Mouse (Mus musculus) gonadal fat pad, adult 2 months (tissue): ENCODE measurements around the gene Ern1. TPM values are rescaled to one million over a fixed set of nuclear protein-coding genes. Genes with fewer than 3 reads are reported as not detected.
"Not testable (repeated sequence)": the region's sequence is repeated elsewhere in the genome, so short reads cannot be mapped to it uniquely, and the experiment has no call there.

Experiments
- DNase-seq: peaks from one replicate; pipeline ENCODE4 v3.0.0-alpha.2; 2012; ENCODE audit warnings: low read depth
- polyA plus RNA-seq: library from polyadenylated mRNA; depleted of rRNA; stranded (reverse); fragments of >200 nt; gene quantifications from 2 replicates; pipeline ENCODE4 v1.2.3, GENCODE M21; 2012

Ern1 gene
- polyA plus RNA-seq, 1 experiment: 52.6 TPM

DNA sequence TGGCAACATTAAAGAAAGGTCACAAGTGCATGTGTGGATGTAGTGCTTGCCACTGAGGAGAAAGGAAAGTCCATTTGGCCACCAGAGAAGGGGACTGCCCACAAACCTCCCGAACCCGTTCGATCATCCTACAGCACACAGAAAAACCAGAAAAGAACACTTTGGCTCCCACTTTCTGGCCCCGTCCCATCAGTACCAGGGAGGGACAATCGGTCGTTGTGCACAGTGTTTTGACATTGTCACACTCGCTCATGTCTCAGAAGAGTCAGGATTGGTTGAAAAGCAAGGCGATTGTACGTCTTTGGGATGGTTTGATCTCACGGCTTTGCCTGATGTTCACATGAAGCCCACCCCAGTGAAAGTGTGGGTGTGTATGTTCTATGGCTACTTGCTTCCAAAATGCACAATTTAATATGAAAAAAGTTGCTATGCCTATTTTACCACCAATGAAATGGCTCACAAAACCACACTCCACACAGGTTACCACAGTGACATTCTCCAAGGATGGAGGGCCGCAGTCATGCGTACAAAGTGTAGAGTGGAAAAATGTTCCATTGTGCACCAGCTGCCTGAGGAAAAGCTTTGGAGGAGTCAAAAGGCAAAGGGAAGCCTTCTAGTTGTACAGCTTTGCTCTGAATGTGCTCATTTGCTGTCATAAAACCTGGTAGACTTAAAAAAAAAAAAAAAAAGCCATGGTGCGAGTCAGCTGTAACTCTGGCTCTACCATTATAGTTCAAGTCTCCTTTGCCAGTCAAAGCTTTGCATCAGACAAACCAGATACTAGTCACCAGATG is 15.2 kb upstream of the Ern1 start:
- DNase-seq: no peak

DNA sequence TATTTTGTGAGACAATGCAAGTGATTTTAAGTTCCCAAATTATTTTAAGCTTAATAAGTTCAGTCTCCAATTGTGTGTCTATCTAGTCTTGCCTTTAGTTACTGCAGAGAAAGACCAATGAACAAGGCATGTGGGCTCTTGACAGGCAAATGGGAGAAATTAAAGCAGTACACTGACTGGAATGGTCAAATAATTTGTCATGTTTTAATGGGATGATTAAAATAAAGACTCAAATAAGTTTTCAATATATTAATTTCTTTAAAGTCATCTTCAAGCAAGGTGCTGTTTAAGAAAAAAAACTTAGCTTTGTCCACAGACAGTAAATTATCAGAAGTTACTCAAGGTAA is 14.5 kb upstream of the Ern1 start:
- DNase-seq: no peak

GRCm38 (mm10) chr11:106501308-106502158 is 13.9 kb upstream of the Ern1 start:
- DNase-seq: no peak

DNA sequence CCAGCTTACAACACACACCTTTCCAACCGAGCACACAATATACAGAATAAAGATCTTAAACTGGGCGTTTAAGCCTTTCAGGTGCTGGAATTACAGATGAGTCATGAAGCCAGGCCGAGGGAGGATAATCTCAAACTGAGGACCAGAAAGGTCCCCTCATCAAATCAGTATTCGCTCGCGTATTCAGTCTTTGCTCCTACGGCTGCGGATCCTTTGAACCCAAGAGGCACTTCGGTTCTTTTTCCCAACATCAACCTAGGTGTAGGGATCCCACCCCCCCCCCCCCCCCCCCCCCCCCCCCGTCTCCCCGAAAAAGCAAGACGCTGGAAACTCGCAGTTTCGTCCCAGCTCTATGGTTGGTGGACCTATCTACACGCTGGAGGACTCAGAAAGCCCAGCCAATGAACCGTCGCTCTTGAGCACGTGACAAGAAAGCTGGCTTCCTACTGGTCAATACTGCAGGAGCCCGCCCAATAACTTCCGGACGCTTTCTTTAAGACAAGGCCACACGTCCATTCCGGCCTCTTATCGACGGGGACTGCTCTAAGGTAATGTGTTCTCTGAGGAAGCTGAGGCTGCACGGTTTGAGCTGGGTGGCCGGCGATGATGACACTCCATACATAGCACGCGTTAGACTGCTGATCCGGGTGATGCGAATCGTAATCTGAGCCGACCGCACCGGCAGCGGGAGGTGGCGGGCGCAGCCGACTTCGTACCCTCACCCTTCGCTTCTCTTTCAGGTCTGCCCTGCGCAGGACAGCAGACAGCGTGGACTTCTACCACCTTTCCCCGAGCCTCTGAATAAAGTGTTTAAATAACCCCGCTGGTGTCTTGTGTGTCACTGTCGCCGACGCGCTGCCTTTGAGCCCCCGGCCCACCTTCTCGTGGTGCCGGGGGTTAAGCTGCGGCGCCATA is 13.0 kb upstream of the Ern1 start:
- peak; percentile 91 for DNase-seq

DNA sequence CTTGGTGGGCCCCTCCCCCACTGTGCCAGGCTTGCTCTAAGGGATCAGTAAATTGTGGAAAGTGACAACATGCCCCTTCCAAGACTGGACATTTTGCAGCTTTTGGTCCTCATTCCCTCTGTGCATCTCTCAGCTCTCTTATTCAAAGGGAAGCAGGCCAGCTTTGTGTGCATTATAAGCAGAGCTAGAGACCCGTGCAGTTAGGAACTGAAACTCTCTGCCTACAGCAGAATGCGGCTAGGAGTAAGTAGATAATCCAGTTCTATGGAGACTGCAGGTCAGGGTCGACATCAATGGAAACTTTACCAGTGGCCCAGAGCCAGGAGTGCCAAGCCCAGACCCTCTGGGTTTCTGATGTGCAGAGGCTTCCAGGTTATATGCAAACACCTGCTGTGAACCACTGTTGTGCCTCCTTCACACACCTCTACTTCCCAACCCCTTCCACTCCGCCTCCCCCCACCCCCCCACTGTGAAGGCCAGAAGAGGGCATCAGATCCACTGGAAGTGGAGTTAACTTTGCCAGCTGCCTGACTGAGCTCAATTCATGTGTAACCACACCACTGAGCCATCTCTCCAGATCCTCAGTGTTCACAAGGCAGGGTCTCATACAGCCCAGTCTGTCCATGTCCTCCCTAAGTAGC is 11.2 kb upstream of the Ern1 start:
- no peak for DNase-seq

DNA sequence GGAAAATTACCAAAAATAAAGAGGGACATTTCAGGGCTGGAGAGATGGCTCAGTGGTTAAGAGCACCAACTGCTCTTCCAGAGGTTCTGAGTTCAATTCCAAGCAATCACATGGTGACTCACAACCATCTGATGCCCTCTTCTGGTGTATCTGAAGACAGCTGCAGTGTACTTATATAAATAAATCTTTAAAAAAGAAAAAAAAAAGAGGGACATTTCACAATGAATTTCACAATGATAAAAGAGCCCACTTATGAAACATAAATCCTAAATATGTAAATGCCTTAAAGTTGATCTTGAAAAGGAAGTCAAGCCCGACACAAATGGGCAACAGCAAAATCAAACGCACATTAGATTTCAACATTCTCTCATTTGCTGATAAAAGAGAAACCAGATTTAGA is 10.3 kb upstream of the Ern1 start:
- DNase-seq: no peak

DNA sequence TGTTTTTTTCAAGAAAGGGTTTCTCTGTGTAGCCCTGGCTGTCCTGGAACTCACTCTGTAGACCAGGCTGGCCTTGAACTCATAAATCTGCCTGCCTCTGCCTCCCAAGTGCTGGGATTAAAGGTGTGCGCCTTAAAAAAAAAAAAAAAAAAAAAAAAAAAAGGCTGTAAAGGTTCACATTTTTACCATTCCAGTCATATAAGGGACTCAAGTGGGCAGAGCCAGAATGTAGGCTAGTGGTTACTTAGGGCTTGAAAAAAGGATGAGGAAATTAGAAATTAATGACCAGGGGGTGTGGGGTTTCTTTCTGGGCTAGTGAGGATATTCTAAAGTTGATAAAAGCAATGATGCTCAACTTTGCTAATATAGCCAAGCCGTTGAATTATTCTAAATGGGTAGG is 9.4 kb upstream of the Ern1 start:
- not testable (repeated sequence) for DNase-seq

DNA sequence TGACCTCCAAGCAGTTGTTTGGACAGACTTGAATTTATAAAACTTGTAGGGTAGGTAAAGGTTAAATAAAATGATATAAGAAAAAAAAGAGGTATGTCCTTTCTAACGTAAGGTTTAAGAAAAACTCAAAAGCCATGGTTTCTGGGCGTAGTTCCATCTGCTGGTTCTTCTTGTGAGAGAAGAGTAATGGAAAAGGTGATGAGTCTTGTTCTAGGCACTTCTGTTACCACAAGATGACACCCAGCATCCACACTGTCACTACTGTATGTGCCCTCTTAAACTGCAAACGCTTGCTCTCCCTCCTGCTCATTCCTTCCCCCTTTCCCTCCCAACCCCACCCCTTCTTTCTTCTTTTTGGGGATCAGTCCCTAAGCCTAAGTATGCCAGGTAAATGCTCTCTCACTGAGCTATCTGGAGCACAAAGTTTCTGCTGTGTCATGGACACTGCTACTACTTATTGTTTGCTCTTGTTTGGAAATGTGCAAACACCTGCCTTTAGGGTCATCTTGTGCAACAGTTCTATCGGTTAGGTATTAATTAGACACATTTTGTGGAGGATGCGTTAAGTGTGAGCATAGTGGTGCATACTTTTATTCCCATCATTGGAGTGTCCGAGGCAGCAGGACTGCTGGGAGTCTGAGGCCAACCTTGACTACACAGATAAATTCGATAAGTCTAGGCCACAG is 5.5 kb upstream of the Ern1 start:
- DNase-seq: no peak

DNA sequence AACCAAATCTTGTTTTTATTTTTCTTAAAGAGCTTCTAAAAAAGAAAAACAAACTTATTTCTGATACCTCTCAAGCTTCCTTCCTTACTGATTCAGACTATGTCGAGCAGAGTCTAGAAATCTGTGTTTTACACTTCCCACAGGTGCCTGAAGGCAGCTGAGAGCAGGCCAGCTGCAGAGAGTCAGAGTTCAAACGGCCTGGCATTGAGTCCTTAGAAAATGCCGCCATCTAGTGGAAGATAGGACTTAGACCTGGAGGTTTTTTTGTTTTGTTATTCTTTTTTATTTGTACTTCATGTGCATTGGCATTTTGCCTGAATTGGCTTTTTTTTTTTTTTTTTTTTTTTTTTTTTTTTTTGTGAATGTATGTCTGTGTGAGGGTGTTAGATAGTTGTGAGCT is 3.7 kb upstream of the Ern1 start:
- no peak for DNase-seq

DNA sequence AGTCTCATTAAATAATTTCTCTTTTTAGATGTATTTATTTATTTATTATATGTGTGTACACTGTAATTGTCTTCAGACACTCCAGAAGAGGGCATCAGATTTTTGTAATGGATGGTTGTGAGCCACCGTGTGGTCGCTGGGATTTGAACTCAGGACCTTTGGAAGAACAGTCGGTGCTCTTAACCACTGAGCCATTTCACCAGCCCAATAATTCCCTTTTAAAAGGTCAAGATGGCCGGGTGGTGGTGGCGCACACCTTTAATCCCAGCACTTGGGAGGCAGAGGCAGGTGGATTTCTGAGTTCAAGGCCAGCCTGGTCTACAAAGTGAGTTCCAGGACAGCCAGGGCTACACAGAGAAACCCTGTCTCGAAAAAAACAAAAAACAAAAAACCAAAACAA is 2.9 kb upstream of the Ern1 start:
- DNase-seq: not testable (repeated sequence)

DNA sequence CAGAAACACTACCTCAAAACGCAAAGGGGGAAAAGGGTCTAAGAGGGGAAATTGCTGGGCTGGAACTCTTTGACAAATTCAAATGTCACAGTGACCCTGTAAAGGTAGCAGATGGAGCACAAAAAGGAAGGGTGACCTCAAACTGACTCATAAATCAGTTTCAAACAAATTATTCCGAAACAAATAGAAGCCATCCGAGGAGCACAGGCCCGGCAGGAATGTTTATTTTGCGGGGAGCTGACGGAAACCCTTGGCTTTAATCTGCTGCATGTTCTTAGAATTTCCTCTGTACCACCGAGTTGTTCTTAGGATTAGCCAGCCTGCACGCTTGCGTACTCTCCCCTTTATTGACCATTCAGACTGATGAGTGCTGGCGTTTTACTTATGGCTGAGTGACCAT is 2.4 kb upstream of the Ern1 start:
- DNase-seq: no peak

DNA sequence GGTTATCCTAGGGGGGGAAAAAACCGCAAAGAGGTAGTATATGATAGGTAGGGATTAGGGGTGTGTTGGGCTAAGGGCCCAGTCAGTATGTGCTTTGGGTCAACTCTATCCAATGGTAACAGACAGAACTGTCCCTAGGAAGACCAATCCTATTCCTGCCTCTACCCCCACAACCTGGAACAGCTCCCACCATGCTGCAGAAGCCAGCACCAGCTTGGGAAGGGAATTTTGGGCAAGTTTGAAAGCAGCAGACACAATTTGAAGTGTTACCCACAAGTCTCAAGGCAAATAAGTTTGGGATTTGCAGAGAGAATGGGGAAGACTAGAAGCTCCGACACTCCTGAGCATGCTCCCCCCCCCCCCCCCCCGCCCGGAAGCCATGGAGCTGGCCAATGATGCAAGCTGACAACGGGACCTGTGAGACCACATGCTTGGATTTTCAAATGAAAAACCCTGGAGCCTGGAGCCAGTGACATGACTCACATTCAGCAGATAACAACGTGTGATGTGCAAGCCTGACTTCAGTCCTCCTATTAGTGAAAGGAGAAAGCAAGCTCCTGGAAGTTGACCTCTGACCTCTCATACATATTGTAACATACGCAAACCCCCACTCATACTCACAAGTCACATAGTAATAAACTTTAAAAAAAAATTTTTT is 1.5 kb upstream of the Ern1 start:
- no peak for DNase-seq

DNA sequence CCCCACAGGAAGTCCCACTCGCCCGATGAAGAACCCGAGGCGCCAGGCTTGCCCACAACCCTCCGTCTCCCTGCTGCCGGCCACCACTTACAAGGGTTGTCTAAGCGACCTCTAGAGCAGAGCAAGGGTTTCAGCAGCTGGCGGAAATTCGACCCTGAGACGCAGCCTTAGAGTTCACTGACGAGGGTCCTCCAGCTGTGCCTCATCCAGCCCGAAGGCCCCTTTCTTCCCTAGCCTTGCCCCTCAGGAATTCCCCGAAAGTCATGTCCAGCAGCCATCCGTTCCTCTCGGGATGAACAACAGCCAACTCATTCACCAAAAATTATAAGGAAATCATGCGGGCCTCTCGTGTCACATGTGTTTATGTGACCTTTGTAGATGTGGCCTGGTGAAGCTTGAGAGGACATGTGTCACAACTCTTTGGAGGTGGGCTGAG is 492 bp upstream of the Ern1 start:
- no peak for DNase-seq

DNA sequence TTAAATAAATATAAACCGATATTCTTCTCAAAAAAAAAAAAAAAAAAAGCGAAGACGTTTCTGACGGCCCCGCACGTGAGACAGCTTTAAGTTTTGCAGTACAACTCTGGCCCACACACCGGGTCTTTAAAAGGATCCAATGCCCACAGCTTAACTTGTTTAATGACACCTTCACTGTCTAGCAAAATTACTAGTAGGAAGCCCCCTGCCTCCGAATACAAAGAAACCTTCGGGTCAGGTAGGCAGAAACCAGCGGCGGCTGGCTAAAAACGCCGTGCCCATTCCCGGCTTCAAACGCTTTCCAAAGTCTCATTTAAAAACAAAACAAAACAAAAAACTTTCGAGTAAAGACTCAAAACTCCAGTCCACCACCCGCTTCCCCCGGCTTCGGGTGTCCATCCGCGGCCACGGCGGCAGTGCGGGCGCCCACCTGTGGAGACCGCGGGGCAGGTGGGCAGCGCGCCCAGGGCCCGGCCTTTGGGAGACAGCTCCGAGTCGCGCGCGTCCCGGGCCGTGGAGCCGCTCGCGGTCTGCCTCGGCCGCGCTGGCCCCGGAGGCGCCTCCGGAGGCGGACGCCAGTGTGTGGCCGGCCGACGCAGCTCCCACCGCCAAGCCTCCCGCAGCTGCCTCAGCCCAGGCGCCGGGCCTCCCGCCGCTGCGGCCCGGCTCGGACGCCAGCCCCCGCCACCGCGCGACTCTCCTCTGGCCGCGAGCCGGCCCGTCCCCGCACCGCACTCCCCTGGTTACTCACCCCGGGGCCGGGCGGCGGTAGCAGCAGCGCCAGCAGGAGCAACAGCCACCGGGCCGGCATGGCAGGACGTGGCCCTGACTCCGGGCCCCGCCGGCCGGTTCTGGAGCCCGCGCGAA is 553 bp downstream of the Ern1 start:
- no peak for DNase-seq

DNA sequence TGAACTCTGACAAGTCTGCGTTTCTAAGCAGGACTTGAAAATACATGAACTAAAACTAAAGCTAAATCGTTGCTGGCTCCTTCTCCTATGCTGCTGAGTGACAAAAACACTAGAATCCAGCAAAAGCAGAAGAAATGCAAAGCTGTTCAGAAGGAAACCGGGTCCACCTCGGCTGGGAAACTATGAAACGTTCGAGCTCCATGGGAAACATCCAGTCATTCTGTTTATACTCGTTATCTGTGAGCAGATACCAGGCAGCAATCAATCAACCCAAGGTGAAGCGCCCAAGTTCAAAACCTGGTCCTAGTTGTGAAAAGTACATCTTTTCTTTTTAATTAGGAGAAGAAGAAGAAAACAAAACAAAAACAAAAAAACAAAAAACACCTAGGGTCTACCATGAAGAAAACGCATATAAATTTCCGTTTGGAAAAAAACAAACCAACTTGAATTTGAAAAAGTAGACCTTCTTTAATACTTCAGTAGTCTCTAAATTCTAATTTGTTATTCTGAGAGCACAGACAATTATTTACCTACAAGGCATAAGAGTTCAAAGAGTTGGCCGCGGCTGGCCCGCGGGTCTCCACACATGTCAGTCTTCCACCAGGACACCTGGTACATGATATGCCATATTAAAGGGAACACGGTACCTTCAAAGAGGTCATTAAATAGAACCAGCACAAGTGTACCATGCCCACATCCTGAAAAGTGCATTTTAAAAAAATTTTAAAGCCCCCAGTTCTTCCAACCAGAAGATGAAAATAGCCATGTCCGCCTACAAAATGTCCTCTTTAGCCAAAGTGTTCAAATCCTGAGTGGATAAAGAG is 1.4 kb downstream of the Ern1 start:
- DNase-seq: no peak

GRCm38 (mm10) chr11:106485611-106486010 is 2.0 kb downstream of the Ern1 start:
- no peak for DNase-seq

DNA sequence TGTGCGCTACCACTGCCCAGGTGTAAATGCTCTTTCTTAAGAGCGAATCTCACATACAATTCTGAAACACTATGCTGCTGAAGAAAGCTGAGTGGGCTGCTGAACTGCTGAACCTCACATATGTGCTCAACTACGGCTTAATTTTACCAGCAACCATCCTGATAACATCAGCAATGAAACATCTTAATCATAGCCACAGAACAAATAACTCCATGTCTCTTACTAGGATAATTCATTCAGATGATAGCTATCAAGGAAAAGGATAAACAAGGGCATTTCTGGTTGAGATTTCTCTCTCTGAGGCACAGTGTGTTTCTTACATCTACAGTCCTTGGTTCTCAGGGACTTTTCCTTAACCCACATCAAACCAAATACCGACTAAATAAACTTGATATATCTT is 2.8 kb downstream of the Ern1 start:
- no peak for DNase-seq

DNA sequence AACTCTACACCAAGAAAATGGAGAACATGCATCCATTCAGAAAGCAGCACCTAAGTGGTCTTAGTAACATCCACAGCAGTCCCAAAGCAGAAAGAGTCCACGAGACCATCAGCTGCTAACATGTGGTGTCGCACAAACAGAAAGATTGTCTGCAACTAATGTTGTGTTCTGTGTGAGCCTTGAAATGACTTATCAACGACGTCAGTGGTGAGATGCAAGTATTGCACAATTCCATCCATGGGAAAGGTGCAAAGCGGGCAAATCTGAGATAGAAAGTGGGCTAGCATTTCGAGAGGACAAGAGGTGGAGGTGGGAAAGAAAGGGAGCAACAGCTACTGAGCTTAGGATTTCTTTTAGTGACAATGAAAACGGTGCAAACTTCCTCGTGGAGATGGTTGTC is 4.8 kb downstream of the Ern1 start:
- DNase-seq: no peak

DNA sequence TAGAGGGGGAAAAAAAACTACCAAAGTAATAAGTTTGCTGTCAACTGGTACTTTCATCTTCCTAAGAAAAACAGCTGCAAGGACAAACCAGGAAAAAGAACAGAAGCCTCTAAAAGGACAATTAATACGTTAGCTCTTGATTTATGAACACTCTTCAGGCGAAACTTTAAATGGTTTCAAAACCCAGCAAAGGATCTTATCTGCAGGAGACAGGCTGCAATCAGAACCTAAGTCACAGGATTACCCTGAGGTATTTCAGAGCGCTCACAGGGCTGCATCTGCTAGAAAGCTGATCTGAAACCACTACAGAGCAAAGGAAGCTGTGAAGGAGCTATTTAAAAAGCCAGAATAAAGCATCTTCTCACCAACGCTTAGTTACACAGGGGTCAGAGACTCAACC is 6.0 kb downstream of the Ern1 start:
- no peak for DNase-seq
